Mouse (Mus musculus): Measurements from ENCODE around the gene Icmt. TPM values are rescaled to one million over a fixed set of nuclear protein-coding genes. Genes with fewer than 3 reads are reported as not detected.
A peak's percentile ranks its signal among the peaks of the same experiment; 100 is the strongest.

Icmt gene
- polyA plus RNA-seq, 1 experiment = 30.8 TPM

- Histone ChIP-seq H3ac (ENCODE audit: control insufficient read depth, insufficient read length) (no peak overlapping the region), H3K4me2 (ENCODE audit: low read depth) (no peak overlapping the region), H3K36me3 (ENCODE audit: control insufficient read depth, insufficient read depth) (no peaks in the 10 kb centered on the region), H3K27me3 (ENCODE audit: control insufficient read depth, insufficient read depth, insufficient read length) (peaks cover 18% of the 10 kb centered on the region), H3K4me3 (no peak overlapping the region), H3K79me2 (ENCODE audit: control insufficient read depth, insufficient read depth) (no peaks in the 10 kb centered on the region)
- no peak for TF ChIP-seq MYOD1 (IDR thresholded peaks at IDR 0.05; ENCODE audit: control insufficient read depth in 1 of 3, insufficient read length in 2 of 3, low read depth in 2 of 3)
Observed at GRCm38 (mm10) chr4:152343296-152343695, 46.3 kb downstream of the Icmt start.

DNA sequence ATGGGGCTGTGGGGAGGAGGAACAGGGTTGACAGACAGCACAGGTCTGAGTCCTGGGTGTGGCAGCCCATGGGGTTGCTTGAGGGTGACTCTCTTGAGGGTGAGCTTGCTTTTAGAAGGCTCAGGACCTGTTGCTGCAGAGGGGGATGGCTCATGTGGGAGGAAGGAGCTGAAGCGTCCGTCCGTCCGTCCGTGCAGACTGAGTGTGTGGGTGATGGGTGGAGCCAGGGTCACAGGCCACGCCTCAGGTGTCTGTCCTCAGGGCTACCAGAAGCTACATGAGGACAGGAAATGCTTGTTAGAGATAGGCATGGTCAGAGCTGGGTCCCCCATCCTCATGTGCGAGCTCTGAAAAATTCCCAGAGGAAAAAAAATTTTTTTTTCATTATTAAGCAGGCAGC, 47.6 kb downstream of the Icmt start:
- Histone ChIP-seq H3K79me2 (ENCODE audit: control insufficient read depth, insufficient read depth) (no peaks in the 10 kb centered on the region), H3K4me2 (ENCODE audit: low read depth) (peak overlapping the region; percentile 65), H3K27me3 (ENCODE audit: control insufficient read depth, insufficient read depth, insufficient read length) (peaks cover 4% of the 10 kb centered on the region), H3ac (ENCODE audit: control insufficient read depth, insufficient read length) (no peak overlapping the region), H3K36me3 (ENCODE audit: control insufficient read depth, insufficient read depth) (no peaks in the 10 kb centered on the region), H3K4me3 (no peak overlapping the region)
- TF ChIP-seq CEBPB (IDR thresholded peaks at IDR 0.05; ENCODE audit: insufficient read depth, poor library complexity, severe bottlenecking) (no peak), TCF12 (IDR thresholded peaks at IDR 0.05; ENCODE audit: insufficient read depth, poor library complexity, severe bottlenecking) (no peak), USF1 (IDR thresholded peaks at IDR 0.05; ENCODE audit: low read depth) (no peak), E2F4 (IDR thresholded peaks at IDR 0.05; ENCODE audit: insufficient read depth) (no peak), MYOD1 (IDR thresholded peaks at IDR 0.05; ENCODE audit: control insufficient read depth in 1 of 3, insufficient read length in 2 of 3, low read depth in 2 of 3) (no peak), REST (IDR thresholded peaks at IDR 0.05; ENCODE audit: insufficient read depth, insufficient read length) (no peak), MYOG (IDR thresholded peaks at IDR 0.05; ENCODE audit: control insufficient read depth in 1 of 3, insufficient read depth in 1 of 3, insufficient read length in 2 of 3, low read depth in 2 of 3) (no peak), POLR2AphosphoS2 (IDR thresholded peaks at IDR 0.05; ENCODE audit: insufficient read length, low read depth) (no peak), SRF (IDR thresholded peaks at IDR 0.05; ENCODE audit: control insufficient read depth, insufficient read length, low read depth) (no peak), POLR2A (IDR thresholded peaks at IDR 0.05; ENCODE audit: insufficient read length, low read depth) (no peak), MAX (IDR thresholded peaks at IDR 0.05; ENCODE audit: low read depth) (no peak), TCF3 (IDR thresholded peaks at IDR 0.05; ENCODE audit: insufficient read length, low read depth) (no peak)

GRCm38 (mm10) chr4:152345120-152345889, 48.3 kb downstream of the Icmt start:
- no peaks in the 10 kb centered on the region for H3K27me3 ChIP-seq (ENCODE audit: control insufficient read depth, insufficient read depth, insufficient read length)
- H3K4me2 ChIP-seq (ENCODE audit: low read depth) = peak overlapping the region; percentile 65
- H3K36me3 ChIP-seq (ENCODE audit: control insufficient read depth, insufficient read depth) = no peaks in the 10 kb centered on the region
- no peaks in the 10 kb centered on the region for H3K79me2 ChIP-seq (ENCODE audit: control insufficient read depth, insufficient read depth)
- no peak overlapping the region for H3K4me3 ChIP-seq
- no peak overlapping the region for H3ac ChIP-seq (ENCODE audit: control insufficient read depth, insufficient read length)
- peak in 2 of 3 experiments; percentile 76 to 85 for TF ChIP-seq MYOD1 (IDR thresholded peaks at IDR 0.05; ENCODE audit: control insufficient read depth in 1 of 3, insufficient read length in 2 of 3, low read depth in 2 of 3)
- TF ChIP-seq USF1 (IDR thresholded peaks at IDR 0.05; ENCODE audit: low read depth) = no peak
- TF ChIP-seq CEBPB (IDR thresholded peaks at IDR 0.05; ENCODE audit: insufficient read depth, poor library complexity, severe bottlenecking) = peak; percentile 87
- no peak for TF ChIP-seq SRF (IDR thresholded peaks at IDR 0.05; ENCODE audit: control insufficient read depth, insufficient read length, low read depth)
- TF ChIP-seq MYOG (IDR thresholded peaks at IDR 0.05; ENCODE audit: control insufficient read depth in 1 of 3, insufficient read depth in 1 of 3, insufficient read length in 2 of 3, low read depth in 2 of 3) = peak in 2 of 3 experiments; percentile 24 to 79
- no peak for TF ChIP-seq TCF12 (IDR thresholded peaks at IDR 0.05; ENCODE audit: insufficient read depth, poor library complexity, severe bottlenecking)

GRCm38 (mm10) chr4:152349837-152350381, 52.9 kb downstream of the Icmt start:
- H3K79me2 ChIP-seq (ENCODE audit: control insufficient read depth, insufficient read depth) = no peaks in the 10 kb centered on the region
- H3K4me2 ChIP-seq (ENCODE audit: low read depth) = no peak overlapping the region
- H3K4me3 ChIP-seq = no peak overlapping the region
- H3K27me3 ChIP-seq (ENCODE audit: control insufficient read depth, insufficient read depth, insufficient read length) = no peaks in the 10 kb centered on the region
- H3ac ChIP-seq (ENCODE audit: control insufficient read depth, insufficient read length) = no peak overlapping the region
- TF ChIP-seq MYOD1 (IDR thresholded peaks at IDR 0.05; ENCODE audit: control insufficient read depth in 1 of 3, insufficient read length in 2 of 3, low read depth in 2 of 3) = no peak
- TF ChIP-seq POLR2AphosphoS2 (IDR thresholded peaks at IDR 0.05; ENCODE audit: insufficient read length, low read depth) = no peak
- TF ChIP-seq TCF3 (IDR thresholded peaks at IDR 0.05; ENCODE audit: insufficient read length, low read depth) = no peak
- no peaks in the 10 kb centered on the region for H3K36me3 ChIP-seq (ENCODE audit: control insufficient read depth, insufficient read depth)

DNA sequence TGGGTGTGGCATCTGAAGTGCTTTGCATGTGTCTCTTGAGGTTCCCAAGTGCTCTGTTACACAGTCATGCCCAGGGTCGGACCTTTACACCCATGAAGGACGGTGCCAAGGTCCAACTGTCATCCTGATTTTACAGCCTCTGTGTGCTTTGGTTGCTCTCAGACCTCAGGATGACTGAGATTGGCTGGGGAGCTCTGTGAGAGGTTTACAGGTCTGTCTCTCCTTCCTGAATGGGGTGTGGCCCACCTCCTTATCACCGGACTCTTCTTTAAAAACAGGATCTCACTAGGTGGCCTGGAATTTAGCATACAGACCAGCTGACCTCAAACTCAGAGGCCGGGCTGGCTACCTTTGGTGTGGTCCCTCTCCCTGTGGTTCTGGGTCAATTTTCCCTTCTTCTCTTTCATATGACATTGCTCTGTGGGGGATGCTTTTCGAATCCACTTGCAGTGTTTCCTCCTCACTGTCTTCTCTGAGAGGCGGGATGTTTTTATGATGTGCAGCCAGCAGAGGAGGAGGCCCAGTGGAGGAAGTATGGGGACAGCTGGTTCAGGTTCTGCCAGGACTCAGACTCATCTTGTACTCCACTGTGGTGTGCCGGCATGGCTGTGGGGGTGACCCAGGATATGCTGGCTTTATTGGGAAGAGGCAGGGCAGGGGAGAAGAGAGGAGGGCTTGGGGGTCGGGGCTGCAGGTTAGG, 53.8 kb downstream of the Icmt start:
- no peaks in the 10 kb centered on the region for H3K27me3 ChIP-seq (ENCODE audit: control insufficient read depth, insufficient read depth, insufficient read length)
- H3K36me3 ChIP-seq (ENCODE audit: control insufficient read depth, insufficient read depth) = no peaks in the 10 kb centered on the region
- TF ChIP-seq TCF12 (IDR thresholded peaks at IDR 0.05; ENCODE audit: insufficient read depth, poor library complexity, severe bottlenecking) (no peak), MYOD1 (IDR thresholded peaks at IDR 0.05; ENCODE audit: control insufficient read depth in 1 of 3, insufficient read length in 2 of 3, low read depth in 2 of 3) (no peak), E2F4 (IDR thresholded peaks at IDR 0.05; ENCODE audit: insufficient read depth) (no peak), MYOG (IDR thresholded peaks at IDR 0.05; ENCODE audit: control insufficient read depth in 1 of 3, insufficient read depth in 1 of 3, insufficient read length in 2 of 3, low read depth in 2 of 3) (no peak), USF1 (IDR thresholded peaks at IDR 0.05; ENCODE audit: low read depth) (no peak), CEBPB (IDR thresholded peaks at IDR 0.05; ENCODE audit: insufficient read depth, poor library complexity, severe bottlenecking) (no peak), MAX (IDR thresholded peaks at IDR 0.05; ENCODE audit: low read depth) (no peak), POLR2AphosphoS2 (IDR thresholded peaks at IDR 0.05; ENCODE audit: insufficient read length, low read depth) (no peak), SRF (IDR thresholded peaks at IDR 0.05; ENCODE audit: control insufficient read depth, insufficient read length, low read depth) (no peak), TCF3 (IDR thresholded peaks at IDR 0.05; ENCODE audit: insufficient read length, low read depth) (no peak), POLR2A (IDR thresholded peaks at IDR 0.05; ENCODE audit: insufficient read length, low read depth) (no peak)
- no peak overlapping the region for H3K4me2 ChIP-seq (ENCODE audit: low read depth)
- no peaks in the 10 kb centered on the region for H3K79me2 ChIP-seq (ENCODE audit: control insufficient read depth, insufficient read depth)
- no peak overlapping the region for H3ac ChIP-seq (ENCODE audit: control insufficient read depth, insufficient read length)
- H3K4me3 ChIP-seq = no peak overlapping the region

Measured in myocyte (in vitro differentiated cells).